Mouse (Mus musculus): ENCODE measurements at regions not wholly inside any gene's neighbourhood (a gene's known extent, or its start where the extent isn't known, plus 50 kb on each side); places are given as distances from the start of the nearest gene placed in this dataset.

- ATAC-seq = no peak
Measured at GRCm38 (mm10) chr10:20776640-20777413, 51.9 kb upstream of the Pde7b start.

- no peak for ATAC-seq
Measured at GRCm38 (mm10) chr10:20775731-20776429, 51.0 kb upstream of the Pde7b start.

Data from activated CD4-positive, CD25-positive, alpha-beta regulatory T cell, adult 4 months (primary cell).